Mouse (Mus musculus) bone marrow, adult 2 months (tissue): ENCODE results near the gene Nt5c3. TPM values are rescaled to one million over a fixed set of nuclear protein-coding genes. Genes with fewer than 3 reads are reported as not detected.
A peak's percentile ranks its signal among the peaks of the same experiment; 100 is the strongest.

Source experiments
- H3K27ac ChIP-seq: fragments of 200-500 bp; 2 replicates; pipeline ENCODE4 v1.5.1; 2012; ENCODE audit warnings: low read depth, mild to moderate bottlenecking, control low read depth, inconsistent platforms, low read length; ENCODE audit not compliant: control insufficient read depth, poor library complexity, insufficient read depth
- H3K4me1 ChIP-seq: fragments of 200-500 bp; 2 replicates; pipeline ENCODE4 v1.6.1; 2011; ENCODE audit warnings: low read length; ENCODE audit not compliant: control insufficient read depth, insufficient read depth
- H3K4me3 ChIP-seq: fragments of 200-500 bp; replicated peaks from 2 replicates; pipeline ENCODE3; 2011; ENCODE audit warnings: mild to moderate bottlenecking, low read depth, low read length, control low read depth; ENCODE audit not compliant: control insufficient read depth
- CTCF ChIP-seq: fragments of 200-500 bp; IDR thresholded peaks from 2 replicates; pipeline ENCODE4 v1.5.1; 2011; ENCODE audit warnings: low read length, control low read depth; ENCODE audit not compliant: control insufficient read depth, insufficient read depth
- POLR2A ChIP-seq: fragments of 200-500 bp; IDR thresholded peaks from 2 replicates; pipeline ENCODE4 v1.6.1; 2011; ENCODE audit warnings: low read depth, mild to moderate bottlenecking, control low read depth, low read length, borderline replicate concordance; ENCODE audit not compliant: control insufficient read depth
- WGBS: fragments of 180-500 bp; shearing (Covaris S2); methylation state at CpG from one replicate; pipeline ENCODE4 v1.1.7; 2018; 5-methylcytosine and 5-hydroxymethylcytosine counted together
- polyA plus RNA-seq: library from polyadenylated mRNA; stranded (reverse); fragments of >200 nt; gene quantifications from 2 replicates; pipeline ENCODE4 v1.2.4, GENCODE M21; 2011; ENCODE audit warnings: low replicate concordance; ENCODE audit not compliant: missing spikeins, insufficient read depth, insufficient read length

Gene Nt5c3
- polyA plus RNA-seq: 188 and 205 TPM in 2 replicates

GRCm38 (mm10) chr6:56923726-56924707 lies at the start of gene Nt5c3, which contains the start of gene Vmn1r4:
TSS of gene Nt5c3 (minus strand) at chr6:56923932.
TSS of gene Vmn1r4 (plus strand) at chr6:56924015.
- TF ChIP-seq POLR2A: peak; percentile 74; the same call in 1 of the 2 replicates
- peak; percentile 3; the same call in 1 of the 2 replicates for TF ChIP-seq CTCF
- WGBS: 4% methylated on average over 64 of the region's 64 CpGs

GRCm38 (mm10) chr6:56969973-56970372 lies 46.2 kb upstream of the Nt5c3 start, which contains the start of gene Vmn1r5:
TSS of gene Vmn1r5 (plus strand) at chr6:56970273.
- TF ChIP-seq POLR2A: no peak
- no peak for TF ChIP-seq CTCF
- Histone ChIP-seq H3K4me3 (no peak within 1 kb of the TSS), H3K4me1 (no peaks in the 10 kb centered on the region), H3K27ac (no peak within 1 kb of the TSS)

More at GRCm38 (mm10) chr6:56923726-56924707, at the start of gene Nt5c3, which contains the start of gene Vmn1r4:
- Histone ChIP-seq H3K4me3 (peak within 1 kb of the TSS; percentile 99), H3K4me1 (peaks cover 3% of the 10 kb centered on the region; the same call in 1 of the 2 replicates), H3K27ac (peak within 1 kb of the TSS; percentile 93)

GRCm38 (mm10) chr6:56956436-56956835 lies 32.7 kb upstream of the Nt5c3 start:
- no peaks in the 10 kb centered on the region for H3K4me1 ChIP-seq
- no peak overlapping the region for H3K27ac ChIP-seq
- WGBS: 73% methylated on average over 5 of the region's 5 CpGs
- TF ChIP-seq CTCF (no peak), POLR2A (no peak)
- H3K4me3 ChIP-seq: no peak overlapping the region

- H3K27ac ChIP-seq: no peak overlapping the region
- no peak for TF ChIP-seq POLR2A
- H3K4me1 ChIP-seq: no peaks in the 10 kb centered on the region
- 47% methylated on average over 4 of the region's 4 CpGs for WGBS
- no peak overlapping the region for H3K4me3 ChIP-seq
Measured at GRCm38 (mm10) chr6:56934366-56934765, 10.6 kb upstream of the Nt5c3 start.

- Histone ChIP-seq H3K4me1 (no peaks in the 10 kb centered on the region), H3K4me3 (no peak overlapping the region), H3K27ac (no peak overlapping the region)
- 50% methylated on average over 2 of the region's 2 CpGs for WGBS
- TF ChIP-seq POLR2A (no peak), CTCF (no peak)
Measured at GRCm38 (mm10) chr6:56932464-56932863, 8.7 kb upstream of the Nt5c3 start.

- TF ChIP-seq CTCF: no peak
- no peak overlapping the region for H3K27ac ChIP-seq
- no peaks in the 10 kb centered on the region for H3K4me1 ChIP-seq
- H3K4me3 ChIP-seq: no peak overlapping the region
- 29% methylated on average over 4 of the region's 4 CpGs for WGBS
Measured at GRCm38 (mm10) chr6:56931648-56932415, 8.1 kb upstream of the Nt5c3 start.

GRCm38 (mm10) chr6:56923331-56923725 lies 404 bp downstream of the Nt5c3 start:
- TF ChIP-seq CTCF (no peak), POLR2A (no peak)
- WGBS: under 1% methylated on average over 25 of the region's 25 CpGs
- Histone ChIP-seq H3K27ac (peak overlapping the region; percentile 93), H3K4me3 (peak overlapping the region; percentile 99), H3K4me1 (peaks cover 5% of the 10 kb centered on the region; the same call in 1 of the 2 replicates)
